Mouse (Mus musculus) heart, embryonic 13.5 days (tissue): ENCODE results near the gene Tyms. TPM values are rescaled to one million over a fixed set of nuclear protein-coding genes. Genes with fewer than 3 reads are reported as not detected.

Experiments used
- ATAC-seq: fragments of 200-750 bp; cut with Nextera tagmentation; 2 replicates; pipeline ENCODE4 v1.8.0; 2017; ENCODE audit warnings: moderate TSS enrichment; ENCODE audit not compliant: insufficient number of reproducible peaks, low FRiP score, low TSS enrichment; ENCODE audit errors: extremely low read depth
- H3K27ac ChIP-seq: fragments of 300-500 bp; sonication (generic); replicated peaks from 2 replicates; pipeline ENCODE4 v1.5.1; 2015; ENCODE audit warnings: moderate library complexity, mild to moderate bottlenecking, inconsistent platforms
- H3K27me3 ChIP-seq: fragments of 300-500 bp; sonication (generic); replicated peaks from 2 replicates; pipeline ENCODE4 v1.6.1; 2015; ENCODE audit warnings: mild to moderate bottlenecking, inconsistent platforms
- H3K36me3 ChIP-seq: fragments of 300-500 bp; sonication (generic); 2 replicates; pipeline ENCODE4 v1.6.1; 2015; ENCODE audit warnings: mild to moderate bottlenecking, inconsistent platforms
- H3K4me1 ChIP-seq: fragments of 300-500 bp; sonication (generic); 2 replicates; pipeline ENCODE4 v1.6.1; 2015; ENCODE audit warnings: inconsistent platforms
- H3K4me2 ChIP-seq: fragments of 300-500 bp; sonication (generic); 2 replicates; pipeline ENCODE4 v1.6.1; 2015; ENCODE audit warnings: inconsistent platforms, mild to moderate bottlenecking, moderate library complexity
- H3K4me3 ChIP-seq: fragments of 300-500 bp; sonication (generic); 2 replicates; pipeline ENCODE4 v1.5.1; 2015; ENCODE audit warnings: moderate library complexity, mild to moderate bottlenecking, inconsistent platforms
- H3K9ac ChIP-seq: fragments of 300-500 bp; sonication (generic); 2 replicates; pipeline ENCODE4 v1.6.1; 2015; ENCODE audit warnings: inconsistent platforms, mild to moderate bottlenecking, moderate library complexity
- H3K9me3 ChIP-seq: fragments of 300-500 bp; sonication (generic); 2 replicates; pipeline ENCODE4 v1.6.1; 2016; ENCODE audit warnings: inconsistent platforms
- WGBS: fragments of 180-500 bp; shearing (Covaris S2); methylation state at CpG from one replicate; pipeline ENCODE4 v1.1.7; 2015; ENCODE audit warnings: mixed read lengths; 5-methylcytosine and 5-hydroxymethylcytosine counted together
- polyA plus RNA-seq: library from polyadenylated mRNA; unstranded; fragments of >200 nt; fragmentation: Nextera tagmentation; extraction: Ambion mirVana; gene quantifications from 2 replicates; pipeline ENCODE4 v1.2.1, GENCODE M21; 2015

Tyms gene
- polyA plus RNA-seq: 117 and 127 TPM in 2 replicates

GRCm38 (mm10) chr5:30072825-30073821 is at the start of gene Tyms:
Gene Tyms (minus strand): TSS chr5:30073617.
- Histone ChIP-seq H3K9me3 (no peaks in the 10 kb centered on the region), H3K27me3 (no peaks in the 10 kb centered on the region), H3K9ac (peak within 1 kb of the TSS; percentile 93), H3K4me2 (peak within 1 kb of the TSS; percentile 86), H3K4me1 (peaks cover 17% of the 10 kb centered on the region), H3K4me3 (peak within 1 kb of the TSS; percentile 92), H3K27ac (peak within 1 kb of the TSS; percentile 93), H3K36me3 (peaks cover 33% of the 10 kb centered on the region)
- ATAC-seq: peak; percentile 73
- 1% methylated on average over 45 of the region's 45 CpGs for WGBS

DNA sequence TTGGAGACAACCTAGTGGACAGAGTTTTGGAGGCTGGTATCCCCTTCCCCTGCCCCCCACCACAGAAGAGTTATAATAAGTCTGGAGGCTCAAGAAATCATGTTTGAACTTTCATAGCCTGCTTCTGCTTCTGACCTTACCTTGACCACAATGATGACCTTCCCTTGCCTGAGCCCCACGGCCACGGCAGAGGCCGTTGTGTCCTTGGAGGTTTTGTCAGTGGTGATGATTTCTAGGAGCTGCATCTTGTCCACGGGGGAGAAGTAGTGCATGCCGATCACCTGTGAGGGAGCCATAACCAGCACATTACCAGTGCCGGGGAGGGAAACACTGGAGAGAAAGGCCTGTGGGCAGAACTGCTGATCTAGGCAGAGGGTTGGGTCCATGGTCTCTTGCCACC is 49.1 kb upstream of the Tyms start:
- Histone ChIP-seq H3K36me3 (peaks cover 100% of the 10 kb centered on the region), H3K4me2 (no peak overlapping the region), H3K27me3 (no peaks in the 10 kb centered on the region), H3K9me3 (no peaks in the 10 kb centered on the region), H3K27ac (no peak overlapping the region), H3K4me3 (no peak overlapping the region), H3K9ac (no peak overlapping the region), H3K4me1 (no peaks in the 10 kb centered on the region)
- WGBS: 79% methylated on average over 6 of the region's 6 CpGs
- no peak for ATAC-seq

- peaks cover 18% of the 10 kb centered on the region for H3K27me3 ChIP-seq
- no peak overlapping the region for H3K9ac ChIP-seq
- H3K4me2 ChIP-seq: no peak overlapping the region
- H3K36me3 ChIP-seq: peaks cover 89% of the 10 kb centered on the region
- no peaks in the 10 kb centered on the region for H3K4me1 ChIP-seq
- WGBS: 83% methylated on average over 7 of the region's 7 CpGs
- H3K4me3 ChIP-seq: no peak overlapping the region
- H3K9me3 ChIP-seq: no peaks in the 10 kb centered on the region
- ATAC-seq: no peak
- H3K27ac ChIP-seq: no peak overlapping the region
These were observed 46.7 kb upstream of the Tyms start for GRCm38 (mm10) chr5:30120106-30120505.

DNA sequence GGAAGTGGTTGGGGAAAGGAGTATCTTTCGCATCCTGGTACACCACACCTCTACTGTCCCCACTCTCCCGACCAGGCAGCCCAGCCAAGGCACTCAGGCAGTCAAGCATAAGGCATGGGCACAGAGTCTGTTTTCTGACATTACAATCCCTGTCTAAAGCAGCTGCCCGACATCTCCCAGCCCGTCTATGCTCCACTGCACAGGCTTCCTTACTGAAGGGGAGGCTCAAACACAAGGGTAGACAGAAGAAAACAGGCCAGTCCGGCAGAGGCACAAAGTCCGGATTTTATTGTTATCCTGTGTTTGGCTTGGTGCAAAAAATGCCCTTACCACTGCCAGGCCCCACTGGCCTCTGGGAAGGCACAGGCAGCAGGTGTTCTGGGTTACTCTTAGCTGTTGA is 45.7 kb upstream of the Tyms start:
- peaks cover 80% of the 10 kb centered on the region for H3K36me3 ChIP-seq
- H3K9me3 ChIP-seq: no peaks in the 10 kb centered on the region
- H3K4me3 ChIP-seq: no peak overlapping the region

GRCm38 (mm10) chr5:30118018-30118417 is 44.6 kb upstream of the Tyms start:
- Histone ChIP-seq H3K9ac (no peak overlapping the region), H3K9me3 (no peaks in the 10 kb centered on the region), H3K36me3 (peaks cover 68% of the 10 kb centered on the region), H3K4me1 (peaks cover 15% of the 10 kb centered on the region), H3K27ac (no peak overlapping the region), H3K27me3 (peaks cover 38% of the 10 kb centered on the region), H3K4me3 (no peak overlapping the region), H3K4me2 (no peak overlapping the region)
- no peak for ATAC-seq
- WGBS: 86% methylated on average over 1 of the region's 1 CpGs

More for the DNA sequence above, 45.7 kb upstream of the Tyms start:
- Histone ChIP-seq H3K27me3 (peaks cover 27% of the 10 kb centered on the region), H3K4me1 (peaks cover 6% of the 10 kb centered on the region), H3K4me2 (no peak overlapping the region), H3K27ac (no peak overlapping the region), H3K9ac (no peak overlapping the region)
- WGBS: 84% methylated on average over 6 of the region's 6 CpGs
- ATAC-seq: no peak

DNA sequence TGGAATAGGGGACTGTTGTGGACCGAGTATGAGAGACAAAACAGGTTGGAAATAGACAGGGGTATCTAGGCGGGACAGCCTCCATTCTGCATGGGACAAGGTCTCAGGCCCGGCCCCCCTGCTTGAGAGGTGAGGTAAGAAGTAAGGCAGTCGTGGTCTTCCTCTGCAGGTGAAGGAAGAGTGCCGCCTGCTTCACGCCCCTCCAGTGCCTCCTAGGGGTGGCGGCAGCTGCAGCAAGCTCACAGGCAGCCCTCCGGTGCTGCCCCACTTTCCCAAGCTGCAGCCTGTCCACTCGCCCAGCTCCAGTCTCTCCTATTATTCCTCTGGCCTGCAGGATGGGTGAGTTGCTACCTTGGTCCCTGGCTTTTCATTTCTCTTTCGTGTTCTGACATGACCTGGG is 42.3 kb upstream of the Tyms start:
- H3K27me3 ChIP-seq: peaks cover 61% of the 10 kb centered on the region

GRCm38 (mm10) chr5:30114761-30115140 is 41.3 kb upstream of the Tyms start:
- no peak overlapping the region for H3K27ac ChIP-seq
- H3K4me2 ChIP-seq: peak overlapping the region; percentile 98
- no peak for ATAC-seq
- H3K4me1 ChIP-seq: peaks cover 32% of the 10 kb centered on the region
- WGBS: 1% methylated on average over 28 of the region's 28 CpGs
- H3K9me3 ChIP-seq: no peaks in the 10 kb centered on the region
- H3K4me3 ChIP-seq: peak overlapping the region; percentile 67
- H3K9ac ChIP-seq: peak overlapping the region; percentile 82
- H3K27me3 ChIP-seq: peaks cover 70% of the 10 kb centered on the region
- peaks cover 36% of the 10 kb centered on the region for H3K36me3 ChIP-seq

More for the DNA sequence above, 42.3 kb upstream of the Tyms start:
- Histone ChIP-seq H3K4me3 (no peak overlapping the region), H3K4me1 (peaks cover 26% of the 10 kb centered on the region), H3K36me3 (peaks cover 45% of the 10 kb centered on the region), H3K9ac (no peak overlapping the region), H3K27ac (no peak overlapping the region), H3K9me3 (no peaks in the 10 kb centered on the region), H3K4me2 (no peak overlapping the region)
- WGBS: 22% methylated on average over 10 of the region's 10 CpGs
- ATAC-seq: no peak

- no peak overlapping the region for H3K27ac ChIP-seq
- peaks cover 77% of the 10 kb centered on the region for H3K27me3 ChIP-seq
- H3K9ac ChIP-seq: peak overlapping the region; percentile 82
- H3K4me1 ChIP-seq: peaks cover 32% of the 10 kb centered on the region
- no peaks in the 10 kb centered on the region for H3K9me3 ChIP-seq
- peak overlapping the region; percentile 67 for H3K4me3 ChIP-seq
- H3K36me3 ChIP-seq: peaks cover 29% of the 10 kb centered on the region
- WGBS: under 1% methylated on average over 102 of the region's 103 CpGs
- H3K4me2 ChIP-seq: peak overlapping the region; percentile 98
- ATAC-seq: 0 out of 2 replicates have a peak, but pooled peaks have one; percentile 28
These were observed 40.7 kb upstream of the Tyms start for GRCm38 (mm10) chr5:30113881-30114760.

DNA sequence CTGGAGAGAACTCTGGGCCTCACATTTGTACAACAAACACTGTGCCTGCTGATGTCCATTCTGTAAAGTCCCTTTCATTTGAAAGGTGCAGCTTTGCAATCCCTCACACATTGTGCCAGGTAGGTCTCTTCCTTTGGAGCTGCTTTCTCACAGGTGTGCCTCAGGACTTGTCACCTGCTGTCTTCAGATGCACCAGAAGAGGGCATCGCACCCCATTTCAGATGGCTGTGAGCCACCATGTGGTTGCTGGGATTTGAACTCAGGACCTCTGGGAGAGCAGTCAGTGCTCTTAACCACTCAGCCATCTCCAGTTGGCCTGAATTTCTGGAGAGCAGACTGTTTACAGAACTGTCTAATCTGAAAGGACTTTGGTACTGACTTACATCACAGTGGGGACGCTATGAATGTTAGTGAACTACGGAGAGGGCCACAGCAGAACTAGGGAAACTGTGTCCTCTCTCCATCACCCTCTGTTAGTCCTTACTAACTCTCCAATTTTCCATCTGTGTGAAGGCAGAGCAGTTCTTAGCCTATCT is 39.2 kb upstream of the Tyms start:
- no peak overlapping the region for H3K27ac ChIP-seq
- WGBS: 73% methylated on average over 3 of the region's 3 CpGs
- H3K27me3 ChIP-seq: peaks cover 92% of the 10 kb centered on the region

DNA sequence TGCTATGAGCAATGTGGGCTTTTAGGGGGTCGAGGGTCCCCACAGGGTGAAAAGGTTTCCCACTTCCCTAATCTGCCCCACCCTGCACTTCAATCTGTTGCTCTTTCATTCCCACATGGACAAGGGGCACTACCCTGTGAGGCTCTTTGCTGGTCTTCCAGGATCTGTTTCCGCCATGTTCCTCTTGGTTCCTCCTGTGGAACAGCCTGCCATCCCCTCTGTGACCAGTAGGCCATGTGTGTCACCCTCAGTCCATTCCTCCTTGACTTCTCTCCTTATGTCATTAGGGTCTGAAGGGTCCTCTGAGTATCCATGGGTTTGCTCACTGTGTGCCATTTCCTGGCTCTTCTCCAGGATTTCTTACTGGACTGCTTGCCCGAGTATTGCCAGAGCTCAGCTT is 38.4 kb upstream of the Tyms start:
- H3K4me2 ChIP-seq: peak overlapping the region; percentile 67

More for the DNA sequence above, 39.2 kb upstream of the Tyms start:
- Histone ChIP-seq H3K4me3 (no peak overlapping the region), H3K9ac (no peak overlapping the region), H3K36me3 (peaks cover 14% of the 10 kb centered on the region; the same call in 1 of the 2 replicates), H3K4me1 (peaks cover 32% of the 10 kb centered on the region), H3K9me3 (no peaks in the 10 kb centered on the region), H3K4me2 (no peak overlapping the region)
- no peak for ATAC-seq

More for the DNA sequence above, 38.4 kb upstream of the Tyms start:
- Histone ChIP-seq H3K36me3 (peaks cover 6% of the 10 kb centered on the region; the same call in 1 of the 2 replicates), H3K9ac (no peak overlapping the region), H3K27ac (no peak overlapping the region), H3K4me1 (peaks cover 32% of the 10 kb centered on the region), H3K9me3 (no peaks in the 10 kb centered on the region), H3K27me3 (peaks cover 99% of the 10 kb centered on the region), H3K4me3 (no peak overlapping the region)
- WGBS: 63% methylated on average over 3 of the region's 3 CpGs
- ATAC-seq: no peak
